Mouse (Mus musculus): Measurements from ENCODE around the gene Syt12. TPM values are rescaled to one million over a fixed set of nuclear protein-coding genes. Genes with fewer than 3 reads are reported as not detected.
A peak's percentile ranks its signal among the peaks of the same experiment; 100 is the strongest.
"Not testable (repeated sequence)": the region's sequence is repeated elsewhere in the genome, so short reads cannot be mapped to it uniquely, and the experiment has no call there.

Syt12 gene
- total RNA-seq, 2 experiments from 2014 or later: 1.9 to 2.1 TPM

- no peak for DNase-seq (ENCODE audit: low spot score)
Measured at GRCm38 (mm10) chr19:4491080-4491695, 13.9 kb upstream of the Syt12 start.

- no peak for DNase-seq (ENCODE audit: low spot score)
Measured at GRCm38 (mm10) chr19:4487877-4488276, 10.6 kb upstream of the Syt12 start.

- DNase-seq (ENCODE audit: low spot score): no peak
Measured at GRCm38 (mm10) chr19:4485006-4485405, 7.8 kb upstream of the Syt12 start.

GRCm38 (mm10) chr19:4482111-4482859 is 5.0 kb upstream of the Syt12 start:
- DNase-seq (ENCODE audit: low spot score): peak; percentile 19

- DNase-seq (ENCODE audit: low spot score): no peak
Measured at GRCm38 (mm10) chr19:4481326-4481725, 4.1 kb upstream of the Syt12 start.

GRCm38 (mm10) chr19:4480041-4480440 is 2.8 kb upstream of the Syt12 start:
- DNase-seq (ENCODE audit: low spot score): no peak

GRCm38 (mm10) chr19:4478190-4478516 is 906 bp upstream of the Syt12 start:
- no peak for DNase-seq (ENCODE audit: low spot score)

- peak; percentile 18 for DNase-seq (ENCODE audit: low spot score)
Measured at GRCm38 (mm10) chr19:4476601-4477257, 518 bp downstream of the Syt12 start.

- no peak for DNase-seq (ENCODE audit: low spot score)
Measured at GRCm38 (mm10) chr19:4475224-4475925, 1.9 kb downstream of the Syt12 start.

GRCm38 (mm10) chr19:4474739-4475138 is 2.5 kb downstream of the Syt12 start:
- DNase-seq (ENCODE audit: low spot score): no peak

GRCm38 (mm10) chr19:4473549-4473948 is 3.7 kb downstream of the Syt12 start:
- DNase-seq (ENCODE audit: low spot score): no peak

GRCm38 (mm10) chr19:4468363-4468762 is 8.9 kb downstream of the Syt12 start:
- DNase-seq (ENCODE audit: low spot score): no peak

- no peak for DNase-seq (ENCODE audit: low spot score)
Measured at GRCm38 (mm10) chr19:4464666-4465065, 12.6 kb downstream of the Syt12 start.

- DNase-seq (ENCODE audit: low spot score): no peak
Measured at GRCm38 (mm10) chr19:4461981-4462380, 15.3 kb downstream of the Syt12 start.

GRCm38 (mm10) chr19:4456227-4456626 is 21.0 kb downstream of the Syt12 start:
- DNase-seq (ENCODE audit: low spot score): peak; percentile 33

GRCm38 (mm10) chr19:4455071-4455800 is 22.0 kb downstream of the Syt12 start:
- DNase-seq (ENCODE audit: low spot score): no peak

- DNase-seq (ENCODE audit: low spot score): not testable (repeated sequence)
Measured at GRCm38 (mm10) chr19:4454040-4454439, 23.2 kb downstream of the Syt12 start.

- DNase-seq (ENCODE audit: low spot score): no peak
Measured at GRCm38 (mm10) chr19:4452525-4452924, 24.7 kb downstream of the Syt12 start.

- DNase-seq (ENCODE audit: low spot score): no peak
Measured at GRCm38 (mm10) chr19:4451965-4452364, 25.3 kb downstream of the Syt12 start.

GRCm38 (mm10) chr19:4451098-4451497 is 26.1 kb downstream of the Syt12 start:
- DNase-seq (ENCODE audit: low spot score): no peak

GRCm38 (mm10) chr19:4450666-4451065 is 26.6 kb downstream of the Syt12 start:
- DNase-seq (ENCODE audit: low spot score): no peak

Measured in gastrocnemius, adult 18-20 months (tissue).